Mouse (Mus musculus) kidney, embryonic 15.5 days (tissue): Measurements from ENCODE around the gene Gm28230. TPM values are rescaled to one million over a fixed set of nuclear protein-coding genes. Genes with fewer than 3 reads are reported as not detected.

ENCODE experiments used
- ATAC-seq: fragments of 200-750 bp; cut with Nextera tagmentation; replicated peaks from 2 replicates; pipeline ENCODE4 v1.8.0; 2017; ENCODE audit warnings: moderate TSS enrichment; ENCODE audit not compliant: low FRiP score
- H3K27ac ChIP-seq: fragments of 300-500 bp; sonication (generic); 2 replicates; pipeline ENCODE4 v1.5.1; 2015; ENCODE audit warnings: mild to moderate bottlenecking, inconsistent platforms
- H3K27me3 ChIP-seq: fragments of 300-500 bp; sonication (generic); 2 replicates; pipeline ENCODE4 v1.6.1; 2015; ENCODE audit warnings: inconsistent platforms
- H3K36me3 ChIP-seq: fragments of 300-500 bp; sonication (generic); 2 replicates; pipeline ENCODE4 v1.6.1; 2015; ENCODE audit warnings: inconsistent platforms
- H3K4me1 ChIP-seq: fragments of 300-500 bp; sonication (generic); 2 replicates; pipeline ENCODE4 v1.6.1; 2015; ENCODE audit warnings: inconsistent platforms
- H3K4me2 ChIP-seq: fragments of 300-500 bp; sonication (generic); 2 replicates; pipeline ENCODE4 v1.6.1; 2015; ENCODE audit warnings: moderate library complexity, mild to moderate bottlenecking, inconsistent platforms
- H3K4me3 ChIP-seq: fragments of 300-500 bp; sonication (generic); replicated peaks from 2 replicates; pipeline ENCODE4 v1.5.1; 2015; ENCODE audit warnings: mild to moderate bottlenecking, inconsistent platforms
- H3K9ac ChIP-seq: fragments of 300-500 bp; sonication (generic); 2 replicates; pipeline ENCODE4 v1.6.1; 2015; ENCODE audit warnings: mild to moderate bottlenecking, inconsistent platforms
- H3K9me3 ChIP-seq: fragments of 300-500 bp; sonication (generic); replicated peaks from 2 replicates; pipeline ENCODE4 v1.6.1; 2016; ENCODE audit warnings: inconsistent platforms
- WGBS: fragments of 180-500 bp; shearing (Covaris S2); methylation state at CpG from one replicate; pipeline ENCODE4 v1.1.7; 2015; ENCODE audit warnings: mixed read lengths; 5-methylcytosine and 5-hydroxymethylcytosine counted together
- polyA plus RNA-seq: library from polyadenylated mRNA; unstranded; fragments of >200 nt; fragmentation: Nextera tagmentation; extraction: Ambion mirVana; gene quantifications from 2 replicates; pipeline ENCODE4 v1.2.1, GENCODE M21; 2015

Gm28230 gene
- polyA plus RNA-seq, 1 experiment from 2014 or later: 2.3 TPM

GRCm38 (mm10) chr2:74701949-74702819 lies 24.3 kb upstream of the Gm28230 start:
- 13% methylated on average over 17 of the region's 17 CpGs for WGBS
- Histone ChIP-seq H3K4me1 (peaks cover 43% of the 10 kb centered on the region), H3K27ac (peak overlapping the region; percentile 100), H3K36me3 (no peaks in the 10 kb centered on the region), H3K4me3 (peak overlapping the region; percentile 23), H3K4me2 (peak overlapping the region; percentile 75), H3K9ac (no peak overlapping the region), H3K9me3 (no peaks in the 10 kb centered on the region), H3K27me3 (0 out of 2 replicates have a peak, but pooled peaks cover 7% of the 10 kb centered on the region)
- ATAC-seq: no peak

GRCm38 (mm10) chr2:74702820-74703219 lies 23.7 kb upstream of the Gm28230 start:
- H3K4me2 ChIP-seq: peak overlapping the region; percentile 75
- WGBS: 39% methylated on average over 6 of the region's 6 CpGs

GRCm38 (mm10) chr2:74703317-74703716 lies 23.2 kb upstream of the Gm28230 start:
- Histone ChIP-seq H3K27me3 (0 out of 2 replicates have a peak, but pooled peaks cover 7% of the 10 kb centered on the region), H3K4me2 (peak overlapping the region; percentile 75), H3K9me3 (no peaks in the 10 kb centered on the region), H3K27ac (peak overlapping the region; percentile 100), H3K4me3 (peak overlapping the region; percentile 79), H3K4me1 (peaks cover 50% of the 10 kb centered on the region), H3K36me3 (no peaks in the 10 kb centered on the region), H3K9ac (peak overlapping the region; percentile 95)
- whole genome bisulfite sequencing: 29% methylated on average over 10 of the region's 10 CpGs
- no peak for ATAC-seq

More at GRCm38 (mm10) chr2:74702820-74703219, 23.7 kb upstream of the Gm28230 start:
- no peak for ATAC-seq
- peaks cover 47% of the 10 kb centered on the region for H3K4me1 ChIP-seq
- H3K9me3 ChIP-seq: no peaks in the 10 kb centered on the region
- H3K27ac ChIP-seq: peak overlapping the region; percentile 100
- H3K36me3 ChIP-seq: no peaks in the 10 kb centered on the region
- 0 out of 2 replicates have a peak, but pooled peaks cover 7% of the 10 kb centered on the region for H3K27me3 ChIP-seq
- peak overlapping the region; percentile 12; the same call in 1 of the 2 replicates for H3K4me3 ChIP-seq
- no peak overlapping the region for H3K9ac ChIP-seq

- no peaks in the 10 kb centered on the region for H3K36me3 ChIP-seq
- peaks cover 53% of the 10 kb centered on the region for H3K4me1 ChIP-seq
- H3K9me3 ChIP-seq: no peaks in the 10 kb centered on the region
- peak overlapping the region; percentile 95 for H3K9ac ChIP-seq
- 0 out of 2 replicates have a peak, but pooled peaks cover 7% of the 10 kb centered on the region for H3K27me3 ChIP-seq
- peak overlapping the region; percentile 75 for H3K4me2 ChIP-seq
- 6% methylated on average over 26 of the region's 26 CpGs for WGBS
- H3K27ac ChIP-seq: peak overlapping the region; percentile 100
- peak overlapping the region; percentile 79 for H3K4me3 ChIP-seq
- ATAC-seq: peak; percentile 63
Observed at GRCm38 (mm10) chr2:74703720-74704392, 22.7 kb upstream of the Gm28230 start.

GRCm38 (mm10) chr2:74704393-74704998 lies 22.0 kb upstream of the Gm28230 start, which contains the start of gene Hoxd8:
Gene Hoxd8 (plus strand): TSS chr2:74704615.
- peak; percentile 73 for ATAC-seq
- H3K27me3 ChIP-seq: 0 out of 2 replicates have a peak, but pooled peaks cover 7% of the 10 kb centered on the region
- H3K4me3 ChIP-seq: peak within 1 kb of the TSS; percentile 79
- H3K27ac ChIP-seq: peak within 1 kb of the TSS; percentile 100
- H3K9me3 ChIP-seq: no peaks in the 10 kb centered on the region
- no peaks in the 10 kb centered on the region for H3K36me3 ChIP-seq
- under 1% methylated on average over 36 of the region's 52 CpGs for WGBS
- peaks cover 54% of the 10 kb centered on the region for H3K4me1 ChIP-seq
- peak within 1 kb of the TSS; percentile 95 for H3K9ac ChIP-seq
- peak within 1 kb of the TSS; percentile 75 for H3K4me2 ChIP-seq

GRCm38 (mm10) chr2:74704999-74705466 lies 21.5 kb upstream of the Gm28230 start:
- Histone ChIP-seq H3K9ac (peak overlapping the region; percentile 95), H3K27me3 (0 out of 2 replicates have a peak, but pooled peaks cover 7% of the 10 kb centered on the region)
- WGBS: under 1% methylated on average over 39 of the region's 66 CpGs

GRCm38 (mm10) chr2:74705467-74706089 lies 20.9 kb upstream of the Gm28230 start:
- H3K36me3 ChIP-seq: no peaks in the 10 kb centered on the region
- peaks cover 54% of the 10 kb centered on the region for H3K4me1 ChIP-seq
- H3K4me3 ChIP-seq: peak overlapping the region; percentile 79
- H3K9me3 ChIP-seq: no peaks in the 10 kb centered on the region
- ATAC-seq: peak; percentile 38; the same call in 1 of the 2 replicates
- WGBS: under 1% methylated on average over 60 of the region's 85 CpGs
- H3K27me3 ChIP-seq: 0 out of 2 replicates have a peak, but pooled peaks cover 1% of the 10 kb centered on the region
- H3K9ac ChIP-seq: peak overlapping the region; percentile 95
- peak overlapping the region; percentile 100 for H3K27ac ChIP-seq
- peak overlapping the region; percentile 75 for H3K4me2 ChIP-seq

More at GRCm38 (mm10) chr2:74704999-74705466, 21.5 kb upstream of the Gm28230 start:
- Histone ChIP-seq H3K27ac (peak overlapping the region; percentile 100), H3K4me2 (peak overlapping the region; percentile 75), H3K9me3 (no peaks in the 10 kb centered on the region), H3K36me3 (no peaks in the 10 kb centered on the region), H3K4me3 (peak overlapping the region; percentile 79), H3K4me1 (peaks cover 54% of the 10 kb centered on the region)
- peak; percentile 43 for ATAC-seq

- peak overlapping the region; percentile 95 for H3K9ac ChIP-seq
- no peaks in the 10 kb centered on the region for H3K36me3 ChIP-seq
- H3K4me2 ChIP-seq: peak overlapping the region; percentile 75
- ATAC-seq: no peak
- 2% methylated on average over 13 of the region's 13 CpGs for WGBS
- H3K27me3 ChIP-seq: no peaks in the 10 kb centered on the region
- H3K4me3 ChIP-seq: peak overlapping the region; percentile 79
- no peaks in the 10 kb centered on the region for H3K9me3 ChIP-seq
- peak overlapping the region; percentile 100 for H3K27ac ChIP-seq
- peaks cover 51% of the 10 kb centered on the region for H3K4me1 ChIP-seq
Observed at GRCm38 (mm10) chr2:74706393-74706960, 20.1 kb upstream of the Gm28230 start.

GRCm38 (mm10) chr2:74707599-74707998 lies 18.9 kb upstream of the Gm28230 start:
- H3K9me3 ChIP-seq: no peaks in the 10 kb centered on the region
- H3K4me2 ChIP-seq: peak overlapping the region; percentile 75
- peak overlapping the region; percentile 79 for H3K4me3 ChIP-seq
- H3K9ac ChIP-seq: peak overlapping the region; percentile 35
- H3K27ac ChIP-seq: peak overlapping the region; percentile 64
- no peaks in the 10 kb centered on the region for H3K27me3 ChIP-seq
- ATAC-seq: no peak
- peaks cover 48% of the 10 kb centered on the region for H3K4me1 ChIP-seq
- no peaks in the 10 kb centered on the region for H3K36me3 ChIP-seq
- 9% methylated on average over 7 of the region's 7 CpGs for WGBS

- Histone ChIP-seq H3K27me3 (no peaks in the 10 kb centered on the region), H3K9me3 (no peaks in the 10 kb centered on the region), H3K27ac (peak overlapping the region; percentile 64), H3K36me3 (no peaks in the 10 kb centered on the region), H3K9ac (peak overlapping the region; percentile 35), H3K4me2 (peak overlapping the region; percentile 75), H3K4me1 (peaks cover 40% of the 10 kb centered on the region), H3K4me3 (peak overlapping the region; percentile 79)
- no peak for ATAC-seq
- 30% methylated on average over 4 of the region's 4 CpGs for WGBS
Observed at GRCm38 (mm10) chr2:74708676-74709075, 17.9 kb upstream of the Gm28230 start.
